Mouse (Mus musculus) neutrophil, adult 83 days (primary cell): Measurements from ENCODE around the gene Ahcyl1. TPM values are rescaled to one million over a fixed set of nuclear protein-coding genes. Genes with fewer than 3 reads are reported as not detected.

Experiments used
- total RNA-seq, 2 experiments: library from RNA; stranded (reverse); gene quantifications; one replicate each; pipeline ENCODE4 v1.2.4; 2023

Ahcyl1 gene
- total RNA-seq, result 10 to 100 TPM; 38.6 to 41.7 TPM

DNA sequence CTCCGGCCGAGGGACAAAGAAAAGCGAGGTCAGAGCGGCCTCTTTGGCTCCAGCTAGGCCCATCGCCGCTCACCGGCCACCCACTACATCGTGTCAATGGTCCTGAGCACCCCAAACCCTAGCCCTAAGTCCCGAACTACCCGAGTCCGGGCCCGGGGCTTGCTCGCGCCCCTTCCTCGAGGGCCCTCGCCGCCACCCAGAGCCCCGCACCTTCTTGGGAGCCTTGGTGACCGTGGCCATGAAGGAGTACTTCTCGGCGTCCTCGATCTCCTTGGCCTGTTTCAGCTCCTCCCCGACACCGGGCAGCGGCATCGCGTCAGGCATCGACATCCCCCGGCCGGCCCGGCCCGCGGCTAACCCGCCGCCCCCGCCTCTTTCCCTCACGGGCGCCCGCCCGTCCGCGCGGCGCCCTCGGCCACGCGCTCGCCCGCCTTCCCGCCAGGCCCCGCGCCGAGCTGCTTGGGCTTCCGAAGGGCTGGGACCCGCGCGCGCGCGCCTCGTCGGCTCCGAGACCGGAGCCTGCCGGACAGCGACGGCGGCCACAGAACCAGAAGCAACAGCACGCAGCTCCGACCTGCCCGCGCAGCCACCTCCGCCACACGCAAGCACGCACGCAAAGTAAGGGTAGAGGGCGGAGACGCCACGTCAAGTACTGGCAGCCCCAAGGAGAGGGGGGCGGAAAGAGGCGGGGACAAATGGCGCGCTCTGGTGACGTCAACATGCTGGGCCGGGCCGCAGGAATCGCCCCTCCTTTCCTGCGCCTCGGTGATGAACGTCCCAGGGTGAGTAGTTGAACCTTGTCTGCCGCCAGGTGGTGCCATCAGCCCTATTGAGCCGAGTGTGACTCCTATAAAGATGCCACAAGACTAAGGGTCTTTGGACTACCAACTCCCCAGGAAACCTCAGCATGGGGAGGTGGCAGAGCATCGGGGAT is at the start of gene Ahcyl1:
Gene Ahcyl1, minus strand, starts transcription at position 613 of the 934 bp plus-strand sequence.

DNA sequence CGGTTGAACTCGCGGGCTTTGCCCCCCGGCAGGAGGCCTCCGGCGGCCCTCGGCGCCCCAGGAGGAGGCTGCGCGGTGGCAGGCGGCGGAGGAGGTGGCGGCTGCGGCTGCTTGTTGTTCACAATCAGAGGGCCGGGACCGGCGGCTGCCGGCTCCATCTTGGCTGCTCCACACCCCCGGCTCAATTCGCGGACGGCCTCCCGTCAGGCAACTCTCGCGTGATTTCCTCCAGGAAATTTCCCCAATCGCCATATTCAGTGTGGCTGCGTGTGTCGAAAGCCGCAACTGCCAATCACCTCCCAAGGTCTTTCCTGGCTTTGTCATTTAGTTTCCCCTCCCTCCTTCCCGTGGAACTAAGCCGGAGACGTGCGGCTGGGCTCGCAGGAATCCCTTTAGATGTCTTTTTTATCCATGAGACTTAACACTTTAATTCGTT is 64.8 kb downstream of the Ahcyl1 start, which contains the start of gene Strip1:
Gene Strip1, minus strand, starts transcription at position 172 of the 436 bp plus-strand sequence.

DNA sequence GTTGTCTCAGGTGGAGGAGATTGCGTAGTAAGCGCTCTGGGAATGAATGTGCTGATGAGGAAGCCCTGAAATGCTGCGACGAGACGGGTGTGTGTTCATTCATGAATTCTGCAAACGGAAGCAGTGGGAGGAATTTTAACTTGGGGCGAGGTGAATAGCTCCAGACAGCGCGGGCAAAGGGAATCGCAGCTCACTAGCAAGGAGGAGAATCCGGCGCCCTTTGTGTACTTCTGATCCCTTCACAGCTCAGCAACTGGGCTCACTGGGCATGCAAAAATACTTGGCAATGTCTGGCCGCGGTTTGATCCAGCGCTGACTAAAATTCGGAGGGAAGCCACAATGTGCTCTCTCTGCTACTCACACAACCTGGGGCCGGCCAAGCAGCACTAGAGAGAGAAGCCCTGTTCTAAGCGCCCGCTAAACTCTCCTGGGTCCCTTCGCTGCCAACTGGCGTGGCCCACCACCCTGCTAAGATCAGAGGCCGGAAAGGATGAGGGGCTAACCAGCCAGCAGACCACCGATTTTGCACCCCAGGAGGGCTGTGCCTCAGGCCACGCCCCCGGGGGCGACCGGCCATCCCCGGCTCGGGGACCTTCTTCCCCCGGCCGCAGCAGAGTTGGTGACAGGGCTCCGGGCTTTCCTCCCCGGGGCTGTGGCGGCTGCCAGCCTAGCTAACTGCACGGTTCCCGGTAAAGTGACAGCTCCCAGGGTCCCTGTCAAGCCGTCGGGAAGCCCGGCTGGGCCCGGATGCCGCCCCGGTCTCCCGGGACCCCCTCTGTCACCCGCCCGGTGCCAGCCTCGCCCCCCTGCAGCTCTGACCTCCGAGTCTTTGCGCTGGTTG is 65.5 kb downstream of the Ahcyl1 start, which contains the start of gene Gm10961:
Gene Gm10961, plus strand, starts transcription at position 641 of the 841 bp plus-strand sequence.

Other genes starting within 250 kb of the Ahcyl1 start
- gene Kcnc4, start 237.0 kb downstream of the Ahcyl1 start, total RNA-seq, result not detected
- not detected for gene Slc6a17, start 178.5 kb downstream of the Ahcyl1 start, total RNA-seq
- not detected for gene Ubl4b, start 141.5 kb downstream of the Ahcyl1 start, total RNA-seq
- gene Alx3, start 101.5 kb downstream of the Ahcyl1 start, total RNA-seq, result not detected
- gene Gm10961, start 65.2 kb downstream of the Ahcyl1 start, total RNA-seq, result not detected
- 10 to 100 TPM; 36.1 to 39.0 TPM for gene Strip1, start 64.9 kb downstream of the Ahcyl1 start, total RNA-seq
- 10 to 100 TPM; 40.3 to 46.8 TPM for gene Csf1, start 63.9 kb upstream of the Ahcyl1 start, total RNA-seq
- not detected for gene Eps8l3, start 180.7 kb upstream of the Ahcyl1 start, total RNA-seq
- 10 to 100 TPM in 1 of 2 experiments, 1 to 10 TPM in 1; 7.3 to 11.6 TPM for gene Gstm5, start 199.3 kb upstream of the Ahcyl1 start, total RNA-seq
- 1 to 10 TPM; 1.3 to 1.7 TPM for gene Gstm7, start 235.3 kb upstream of the Ahcyl1 start, total RNA-seq
- not detected for gene Gstm6, start 247.2 kb upstream of the Ahcyl1 start, total RNA-seq